Mouse (Mus musculus): ENCODE results near the gene Eml4. TPM values are rescaled to one million over a fixed set of nuclear protein-coding genes. Genes with fewer than 3 reads are reported as not detected.

The Eml4 gene
- polyA plus RNA-seq (2012; rRNA removed) = 5.8 and 6.6 TPM in 2 replicates

GRCm38 (mm10) chr17:83350379-83351091, at the start of gene Eml4:
Gene Eml4, plus strand, starts transcription at chr17:83350931.

DNA sequence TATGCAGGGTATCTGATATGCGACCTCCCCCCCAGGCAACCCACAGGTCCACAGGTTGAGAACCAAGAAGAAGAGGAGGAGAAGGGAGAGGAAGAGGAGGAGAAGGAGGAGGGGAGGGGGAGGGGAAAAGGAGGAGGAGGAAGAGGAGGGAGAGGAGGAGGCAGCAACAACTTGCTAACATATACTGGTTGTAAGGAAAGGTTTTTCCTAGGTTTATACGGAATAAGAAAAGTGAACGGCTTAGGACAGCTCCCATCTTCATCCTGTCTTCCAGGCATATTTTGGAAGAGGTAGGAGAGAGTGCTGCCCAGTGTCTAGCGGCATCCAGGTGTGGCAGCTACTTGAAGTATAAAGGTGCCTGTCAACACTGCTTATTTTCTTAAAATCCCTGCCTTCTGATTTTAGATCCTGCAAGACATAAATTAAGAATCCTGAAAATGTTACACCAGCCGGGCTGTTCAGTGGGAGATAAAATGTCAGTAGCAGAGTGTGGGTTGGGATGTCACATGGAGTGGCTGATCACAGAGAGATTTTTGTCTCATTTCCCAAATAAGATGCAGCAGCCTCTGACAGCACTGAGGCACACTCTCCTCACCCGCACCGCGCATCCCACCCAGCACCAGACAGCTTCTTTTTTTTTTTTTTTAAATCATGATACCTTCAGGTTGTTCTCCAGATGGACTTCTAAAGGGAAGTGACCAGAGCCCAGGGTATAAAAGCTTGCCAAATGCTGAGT, 166.7 kb downstream of the Eml4 start, which contains the start of gene Cox7a2l:
Gene Cox7a2l, minus strand, starts transcription at position 51 of the 736 bp plus-strand sequence.

Other genes with a start within 250 kb of the Eml4 start
- 23.5 and 23.9 TPM in 2 replicates for gene Pkdcc, start 135.6 kb upstream of the Eml4 start, polyA plus RNA-seq (2012; rRNA removed)
- gene Cox7a2l, start 166.4 kb downstream of the Eml4 start, polyA plus RNA-seq (2012; rRNA removed) = 110 and 120 TPM in 2 replicates

Data from liver, embryonic 18 days (tissue).